Mouse (Mus musculus): Measurements from ENCODE around the gene Vldlr. TPM values are rescaled to one million over a fixed set of nuclear protein-coding genes. Genes with fewer than 3 reads are reported as not detected.

Vldlr gene
- polyA plus RNA-seq, 1 experiment from 2014 or later = 38.6 TPM

GRCm38 (mm10) chr19:27224356-27224755, 8.1 kb downstream of the Vldlr start:
- H3K4me3 ChIP-seq (ENCODE audit: low read depth, low read length) = no peak overlapping the region
- H3K36me3 ChIP-seq (ENCODE audit: control insufficient read depth, insufficient read depth, low read length) = no peaks in the 10 kb centered on the region
- H3K9me3 ChIP-seq (replicated peaks; ENCODE audit: control insufficient read depth, low read length, poor library complexity, severe bottlenecking) = no peaks in the 10 kb centered on the region
- no peak overlapping the region for H3K4me2 ChIP-seq (ENCODE audit: low read length)
- H3K27ac ChIP-seq (ENCODE audit: low read length) = no peak overlapping the region
- H3K4me1 ChIP-seq (ENCODE audit: control insufficient read depth, insufficient read depth, low read length) = peaks cover 11% of the 10 kb centered on the region
- 53% methylated on average over 1 of the region's 1 CpGs for WGBS
- H3K9ac ChIP-seq (ENCODE audit: low read depth, low read length) = no peak overlapping the region
- ATAC-seq = no peak
- H3K27me3 ChIP-seq (ENCODE audit: control insufficient read depth, insufficient read depth, low read depth, low read length) = no peaks in the 10 kb centered on the region

GRCm38 (mm10) chr19:27226626-27227025, 10.3 kb downstream of the Vldlr start:
- Histone ChIP-seq H3K9me3 (replicated peaks; ENCODE audit: control insufficient read depth, low read length, poor library complexity, severe bottlenecking) (no peaks in the 10 kb centered on the region), H3K9ac (ENCODE audit: low read depth, low read length) (no peak overlapping the region), H3K4me3 (ENCODE audit: low read depth, low read length) (no peak overlapping the region), H3K4me2 (ENCODE audit: low read length) (no peak overlapping the region), H3K4me1 (ENCODE audit: control insufficient read depth, insufficient read depth, low read length) (0 out of 2 replicates have a peak, but pooled peaks cover under 1% of the 10 kb centered on the region), H3K27ac (ENCODE audit: low read length) (no peak overlapping the region), H3K36me3 (ENCODE audit: control insufficient read depth, insufficient read depth, low read length) (peaks cover 6% of the 10 kb centered on the region), H3K27me3 (ENCODE audit: control insufficient read depth, insufficient read depth, low read depth, low read length) (no peaks in the 10 kb centered on the region)
- WGBS = 72% methylated on average over 3 of the region's 3 CpGs
- no peak for ATAC-seq

GRCm38 (mm10) chr19:27227131-27227530, 10.8 kb downstream of the Vldlr start:
- Histone ChIP-seq H3K9ac (ENCODE audit: low read depth, low read length) (no peak overlapping the region), H3K27me3 (ENCODE audit: control insufficient read depth, insufficient read depth, low read depth, low read length) (no peaks in the 10 kb centered on the region), H3K9me3 (replicated peaks; ENCODE audit: control insufficient read depth, low read length, poor library complexity, severe bottlenecking) (no peaks in the 10 kb centered on the region), H3K4me3 (ENCODE audit: low read depth, low read length) (no peak overlapping the region), H3K4me2 (ENCODE audit: low read length) (no peak overlapping the region), H3K36me3 (ENCODE audit: control insufficient read depth, insufficient read depth, low read length) (peaks cover 7% of the 10 kb centered on the region), H3K4me1 (ENCODE audit: control insufficient read depth, insufficient read depth, low read length) (no peaks in the 10 kb centered on the region), H3K27ac (ENCODE audit: low read length) (no peak overlapping the region)
- 49% methylated on average over 4 of the region's 4 CpGs for WGBS
- no peak for ATAC-seq

- H3K36me3 ChIP-seq (ENCODE audit: control insufficient read depth, insufficient read depth, low read length) = peaks cover 12% of the 10 kb centered on the region
- ATAC-seq = no peak
- no peak overlapping the region for H3K27ac ChIP-seq (ENCODE audit: low read length)
- 88% methylated on average over 1 of the region's 1 CpGs for WGBS
- H3K9ac ChIP-seq (ENCODE audit: low read depth, low read length) = no peak overlapping the region
- H3K4me3 ChIP-seq (ENCODE audit: low read depth, low read length) = no peak overlapping the region
- H3K27me3 ChIP-seq (ENCODE audit: control insufficient read depth, insufficient read depth, low read depth, low read length) = no peaks in the 10 kb centered on the region
- no peaks in the 10 kb centered on the region for H3K9me3 ChIP-seq (replicated peaks; ENCODE audit: control insufficient read depth, low read length, poor library complexity, severe bottlenecking)
- H3K4me2 ChIP-seq (ENCODE audit: low read length) = no peak overlapping the region
- H3K4me1 ChIP-seq (ENCODE audit: control insufficient read depth, insufficient read depth, low read length) = no peaks in the 10 kb centered on the region
These were observed 12.0 kb downstream of the Vldlr start for GRCm38 (mm10) chr19:27228254-27228653.

- ATAC-seq = no peak
- no peaks in the 10 kb centered on the region for H3K4me1 ChIP-seq (ENCODE audit: control insufficient read depth, insufficient read depth, low read length)
- H3K27me3 ChIP-seq (ENCODE audit: control insufficient read depth, insufficient read depth, low read depth, low read length) = no peaks in the 10 kb centered on the region
- H3K9ac ChIP-seq (ENCODE audit: low read depth, low read length) = no peak overlapping the region
- no peak overlapping the region for H3K27ac ChIP-seq (ENCODE audit: low read length)
- H3K36me3 ChIP-seq (ENCODE audit: control insufficient read depth, insufficient read depth, low read length) = peaks cover 23% of the 10 kb centered on the region
- no peak overlapping the region for H3K4me3 ChIP-seq (ENCODE audit: low read depth, low read length)
- no peaks in the 10 kb centered on the region for H3K9me3 ChIP-seq (replicated peaks; ENCODE audit: control insufficient read depth, low read length, poor library complexity, severe bottlenecking)
- 91% methylated on average over 2 of the region's 2 CpGs for whole genome bisulfite sequencing
- H3K4me2 ChIP-seq (ENCODE audit: low read length) = no peak overlapping the region
These were observed 17.1 kb downstream of the Vldlr start for GRCm38 (mm10) chr19:27233386-27233785.

- 97% methylated on average over 4 of the region's 4 CpGs for WGBS
- Histone ChIP-seq H3K4me1 (ENCODE audit: control insufficient read depth, insufficient read depth, low read length) (no peaks in the 10 kb centered on the region), H3K27me3 (ENCODE audit: control insufficient read depth, insufficient read depth, low read depth, low read length) (no peaks in the 10 kb centered on the region), H3K9me3 (replicated peaks; ENCODE audit: control insufficient read depth, low read length, poor library complexity, severe bottlenecking) (no peaks in the 10 kb centered on the region), H3K9ac (ENCODE audit: low read depth, low read length) (no peak overlapping the region), H3K4me3 (ENCODE audit: low read depth, low read length) (no peak overlapping the region), H3K4me2 (ENCODE audit: low read length) (no peak overlapping the region), H3K36me3 (ENCODE audit: control insufficient read depth, insufficient read depth, low read length) (peaks cover 50% of the 10 kb centered on the region), H3K27ac (ENCODE audit: low read length) (no peak overlapping the region)
- ATAC-seq = no peak
These were observed 23.6 kb downstream of the Vldlr start for GRCm38 (mm10) chr19:27239913-27240312.

GRCm38 (mm10) chr19:27243527-27243926, 27.2 kb downstream of the Vldlr start:
- 91% methylated on average over 4 of the region's 4 CpGs for WGBS
- H3K27ac ChIP-seq (ENCODE audit: low read length) = no peak overlapping the region
- peaks cover 71% of the 10 kb centered on the region for H3K36me3 ChIP-seq (ENCODE audit: control insufficient read depth, insufficient read depth, low read length)
- H3K4me2 ChIP-seq (ENCODE audit: low read length) = no peak overlapping the region
- no peaks in the 10 kb centered on the region for H3K9me3 ChIP-seq (replicated peaks; ENCODE audit: control insufficient read depth, low read length, poor library complexity, severe bottlenecking)
- no peak overlapping the region for H3K9ac ChIP-seq (ENCODE audit: low read depth, low read length)
- no peaks in the 10 kb centered on the region for H3K4me1 ChIP-seq (ENCODE audit: control insufficient read depth, insufficient read depth, low read length)
- no peak for ATAC-seq
- H3K4me3 ChIP-seq (ENCODE audit: low read depth, low read length) = no peak overlapping the region
- no peaks in the 10 kb centered on the region for H3K27me3 ChIP-seq (ENCODE audit: control insufficient read depth, insufficient read depth, low read depth, low read length)

- no peaks in the 10 kb centered on the region for H3K27me3 ChIP-seq (ENCODE audit: control insufficient read depth, insufficient read depth, low read depth, low read length)
- no peaks in the 10 kb centered on the region for H3K9me3 ChIP-seq (replicated peaks; ENCODE audit: control insufficient read depth, low read length, poor library complexity, severe bottlenecking)
- H3K4me1 ChIP-seq (ENCODE audit: control insufficient read depth, insufficient read depth, low read length) = no peaks in the 10 kb centered on the region
- no peak for ATAC-seq
- no peak overlapping the region for H3K27ac ChIP-seq (ENCODE audit: low read length)
- H3K9ac ChIP-seq (ENCODE audit: low read depth, low read length) = no peak overlapping the region
- H3K4me3 ChIP-seq (ENCODE audit: low read depth, low read length) = no peak overlapping the region
- 88% methylated on average over 5 of the region's 5 CpGs for WGBS
- peaks cover 10% of the 10 kb centered on the region for H3K36me3 ChIP-seq (ENCODE audit: control insufficient read depth, insufficient read depth, low read length)
- no peak overlapping the region for H3K4me2 ChIP-seq (ENCODE audit: low read length)
These were observed 38.5 kb downstream of the Vldlr start for GRCm38 (mm10) chr19:27254756-27255155.

GRCm38 (mm10) chr19:27255678-27256077, 39.4 kb downstream of the Vldlr start:
- WGBS = 90% methylated on average over 3 of the region's 3 CpGs
- Histone ChIP-seq H3K36me3 (ENCODE audit: control insufficient read depth, insufficient read depth, low read length) (peaks cover 4% of the 10 kb centered on the region; the same call in 1 of the 2 replicates), H3K9ac (ENCODE audit: low read depth, low read length) (no peak overlapping the region), H3K4me2 (ENCODE audit: low read length) (no peak overlapping the region), H3K27me3 (ENCODE audit: control insufficient read depth, insufficient read depth, low read depth, low read length) (no peaks in the 10 kb centered on the region), H3K4me3 (ENCODE audit: low read depth, low read length) (no peak overlapping the region), H3K9me3 (replicated peaks; ENCODE audit: control insufficient read depth, low read length, poor library complexity, severe bottlenecking) (no peaks in the 10 kb centered on the region), H3K27ac (ENCODE audit: low read length) (no peak overlapping the region), H3K4me1 (ENCODE audit: control insufficient read depth, insufficient read depth, low read length) (no peaks in the 10 kb centered on the region)
- ATAC-seq = no peak

All from midbrain, embryonic 16.5 days (tissue).